Mouse (Mus musculus) testis, adult 10 weeks (tissue): Measurements from ENCODE around the gene Bora. TPM values are rescaled to one million over a fixed set of nuclear protein-coding genes. Genes with fewer than 3 reads are reported as not detected.

Source experiments
- polyA plus RNA-seq: library from polyadenylated mRNA; stranded (reverse); fragments of 350-450 nt; fragmentation: Illumina TruSeq; extraction: RNeasy Lipid Tissue Mini Kit (QIAGEN cat#74804); gene quantifications from one replicate; pipeline ENCODE4 v1.2.3, GENCODE M21; 2014; ENCODE audit warnings: low read depth, low replicate concordance

Gene Bora
- 57.2 TPM for polyA plus RNA-seq

DNA sequence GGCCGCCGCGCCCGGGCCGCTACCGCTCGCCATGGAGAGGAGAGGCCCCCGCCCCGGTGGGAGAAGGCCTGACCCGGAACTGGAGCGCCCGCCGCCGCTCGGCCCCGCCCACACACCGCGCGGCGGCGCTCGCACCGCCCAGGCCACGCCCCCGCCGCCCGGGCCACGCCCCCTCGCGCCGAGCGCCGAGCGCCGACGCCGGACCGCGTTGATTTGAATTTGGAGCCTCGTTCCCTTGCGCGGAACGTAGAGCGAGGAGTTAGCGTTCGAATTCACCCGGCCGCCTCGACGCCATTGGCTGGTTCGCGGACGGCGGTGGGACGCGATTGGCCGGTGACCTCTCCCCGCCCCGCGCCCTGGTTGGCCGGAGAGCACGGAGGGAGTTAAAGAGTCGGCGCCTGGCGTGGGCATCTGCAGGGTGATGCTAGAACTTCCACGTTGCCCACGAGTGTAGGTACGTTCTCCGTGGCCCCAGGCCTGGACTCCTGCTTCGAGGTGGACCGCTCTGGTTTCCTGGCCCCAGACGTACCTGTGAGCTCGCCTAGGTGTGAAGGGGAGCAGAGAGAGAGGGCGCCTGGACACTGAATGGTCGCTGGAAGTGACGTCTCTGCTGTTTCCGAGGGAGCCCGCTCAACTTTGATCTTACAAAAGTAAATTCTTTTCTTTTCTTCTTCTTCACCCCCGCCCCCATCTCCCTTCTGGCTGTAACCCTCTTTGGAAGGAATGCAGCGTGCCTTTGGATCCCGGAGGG is at the start of gene Bora, which contains the start of gene Mzt1:
Bora (plus strand) TSS at position 192 of the 751 bp plus-strand sequence.
Mzt1 (minus strand) TSS at position 104 of the 751 bp plus-strand sequence.

DNA sequence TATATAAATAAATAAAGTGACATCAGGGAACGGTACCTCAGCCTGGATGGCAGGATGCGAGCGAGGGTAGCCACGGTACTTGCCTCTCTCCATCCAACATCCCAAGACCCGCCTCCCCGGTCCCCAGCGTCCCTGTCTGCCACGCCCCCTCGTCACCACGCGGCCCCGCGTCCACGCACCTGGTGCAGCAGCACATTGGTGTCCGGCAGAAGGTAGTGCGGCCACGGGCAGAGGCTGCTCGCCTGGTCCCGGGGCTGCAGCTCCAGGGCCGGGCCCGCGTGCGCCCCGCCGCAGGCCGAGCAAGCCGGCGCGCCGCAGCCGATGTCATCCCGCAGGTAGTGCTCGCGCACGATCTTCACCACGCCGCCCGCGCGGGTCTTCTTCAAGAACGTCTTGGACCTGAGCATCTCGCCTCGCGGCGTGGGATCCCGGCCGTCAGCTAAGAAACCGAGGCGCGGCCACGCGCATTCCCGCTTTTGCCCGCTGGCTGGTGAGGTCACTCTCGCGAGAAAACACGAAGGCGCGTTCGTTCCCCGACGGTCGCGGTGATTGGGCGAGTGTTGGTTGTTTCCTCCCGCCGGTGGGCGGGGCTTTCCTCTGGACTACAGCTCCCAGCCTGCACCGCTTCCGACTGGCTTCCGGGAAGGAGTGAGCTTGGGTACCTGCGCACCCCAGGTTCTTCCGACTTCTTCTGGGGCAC is 53.4 kb downstream of the Bora start, which contains the start of the genes Pibf1 and Dis3:
Pibf1 (plus strand) TSS at position 158 of the 700 bp plus-strand sequence.
Dis3 (minus strand) TSS at position 504 of the 700 bp plus-strand sequence.

Other genes with a start within 250 kb of the Bora start
- gene Rpl36a-ps1, start 51.9 kb upstream of the Bora start, polyA plus RNA-seq: 3.0 TPM
- gene Mzt1, start 88 bp upstream of the Bora start, polyA plus RNA-seq: 46.3 TPM
- 109 TPM for gene Pibf1, start 53.2 kb downstream of the Bora start, polyA plus RNA-seq
- gene Dis3, start 53.5 kb downstream of the Bora start, polyA plus RNA-seq: 145 TPM